ENCODE assay signal across 8 mouse cellular contexts in the genomic region with DNA sequence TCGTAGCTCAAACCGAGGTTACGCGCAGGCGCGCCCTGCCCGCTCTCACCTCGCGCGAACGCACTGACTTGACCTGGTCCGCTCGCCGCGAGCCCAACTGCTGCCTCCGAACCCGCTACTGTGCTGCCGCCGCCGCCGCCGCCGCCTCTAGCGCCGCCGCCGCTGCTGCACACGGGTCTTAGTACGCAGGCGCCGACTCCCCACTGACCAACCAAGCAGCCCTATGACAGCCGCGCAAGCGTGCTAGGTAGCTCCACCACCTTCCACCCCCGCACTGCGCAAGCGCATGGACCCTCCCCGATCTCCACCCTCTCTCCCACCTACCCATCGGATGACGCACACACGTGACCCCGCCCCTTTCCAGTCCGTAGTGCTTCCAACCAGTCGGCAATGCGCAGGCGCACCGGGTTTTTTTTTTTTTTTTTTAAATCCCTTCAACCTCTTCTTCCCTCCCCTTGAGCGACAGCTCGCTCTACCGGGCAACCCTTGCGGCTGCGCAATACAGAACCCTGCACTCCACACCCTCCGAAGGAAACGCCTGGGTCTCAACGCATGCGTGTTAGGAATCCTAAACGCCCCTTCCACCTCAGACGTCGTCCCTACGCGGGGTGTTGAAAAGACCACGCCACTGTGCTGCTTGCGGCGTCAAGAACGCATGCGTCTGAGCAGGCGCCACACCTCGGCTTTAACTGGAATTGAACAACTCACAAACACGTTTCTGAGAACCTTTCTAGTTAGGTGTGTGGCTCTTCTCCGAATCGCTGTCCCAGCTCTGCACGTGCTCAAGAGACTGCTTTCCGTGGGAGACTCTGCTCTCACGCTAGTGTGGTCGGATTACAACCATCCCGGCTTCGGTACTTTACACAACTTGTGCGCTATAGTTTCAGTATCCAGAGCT. TPM values are rescaled to one million over a fixed set of nuclear protein-coding genes. Genes with fewer than 3 reads are reported as not detected.
A peak's percentile ranks its signal among the peaks of the same experiment; 100 is the strongest.
DNase-seq lines count a peak whose midpoint lies in the region; ATAC-seq and TF ChIP-seq lines count a peak whose summit lies in the region.

A gene (minus strand): TSS at position 845 of the 898 bp plus-strand sequence.

- TF ChIP-seq POLR2A in brain, embryonic 14.5 days (IDR thresholded peaks at IDR 0.05; ENCODE audit: borderline replicate concordance, extremely low read depth, insufficient read depth, insufficient read length, poor library complexity, severe bottlenecking): peak; percentile 64
- peak; percentile 86 for TF ChIP-seq POLR2A in liver, adult 2 months (IDR thresholded peaks at IDR 0.05; ENCODE audit: extremely low read depth, insufficient read depth, low read length)
- TF ChIP-seq POLR2A in myocyte (IDR thresholded peaks at IDR 0.05; ENCODE audit: insufficient read length, low read depth): peak; percentile 95

- peaks cover 42% of the 10 kb centered on the region for H3K79me3 ChIP-seq in C2C12 (ENCODE audit: low read depth)

- H3K4me1 ChIP-seq in erythroblast, embryonic 14.5 days (ENCODE audit: control insufficient read depth): peaks cover 68% of the 10 kb centered on the region
- H3K4me1 ChIP-seq in heart, embryonic 11.5 days (ENCODE audit: control insufficient read depth, insufficient read depth, low read length): peaks cover 14% of the 10 kb centered on the region
- peaks cover 23% of the 10 kb centered on the region for H3K4me1 ChIP-seq in kidney, embryonic 16.5 days (ENCODE audit: insufficient read depth, low read length)
- H3K4me1 ChIP-seq in liver, adult 2 months (ENCODE audit: control insufficient read depth, insufficient read depth, low read length): peaks cover 5% of the 10 kb centered on the region; the same call in 1 of the 2 replicates

- H3K27me3 ChIP-seq in C2C12 (ENCODE audit: control insufficient read depth, insufficient read depth, insufficient read length) (no peaks in the 10 kb centered on the region), myocyte (ENCODE audit: control insufficient read depth, insufficient read depth, insufficient read length) (no peaks in the 10 kb centered on the region)
- no peaks in the 10 kb centered on the region for H3K27me3 ChIP-seq in erythroblast, embryonic 14.5 days (ENCODE audit: control insufficient read depth)
- H3K27me3 ChIP-seq in heart, embryonic 11.5 days (ENCODE audit: control insufficient read depth, insufficient read depth, low read length): no peaks in the 10 kb centered on the region
- H3K27me3 ChIP-seq in kidney, embryonic 16.5 days (ENCODE audit: insufficient read depth, low read length): no peaks in the 10 kb centered on the region
- no peaks in the 10 kb centered on the region for H3K27me3 ChIP-seq in liver, adult 2 months (ENCODE audit: control insufficient read depth, insufficient read depth, low read length)
- H3K27me3 ChIP-seq in splenic B cell, adult 2 months (ENCODE audit: control insufficient read depth, insufficient read depth, low read length, poor library complexity, severe bottlenecking): no peaks in the 10 kb centered on the region

- peak within 1 kb of the TSS; percentile 72 for H3K4me2 ChIP-seq in heart, embryonic 11.5 days
- H3K4me2 ChIP-seq in kidney, embryonic 16.5 days (replicated peaks; ENCODE audit: low read depth, low read length): peak within 1 kb of the TSS; percentile 91
- peak within 1 kb of the TSS; percentile 86 for H3K4me2 ChIP-seq in myocyte (ENCODE audit: low read depth)

- H3K79me2 ChIP-seq in C2C12 (ENCODE audit: control insufficient read depth, insufficient read depth) (peaks cover 54% of the 10 kb centered on the region), myocyte (ENCODE audit: control insufficient read depth, insufficient read depth) (peaks cover 42% of the 10 kb centered on the region)
- peaks cover 11% of the 10 kb centered on the region for H3K79me2 ChIP-seq in liver, adult 2 months (ENCODE audit: control insufficient read depth, insufficient read depth, low read length)

- H3K4me3 ChIP-seq in C2C12 (ENCODE audit: insufficient read depth, poor library complexity, severe bottlenecking): peak within 1 kb of the TSS; percentile 100
- H3K4me3 ChIP-seq in erythroblast, embryonic 14.5 days (replicated peaks): peak within 1 kb of the TSS; percentile 96
- H3K4me3 ChIP-seq in heart, embryonic 11.5 days (ENCODE audit: low read depth, low read length): peak within 1 kb of the TSS; percentile 95
- H3K4me3 ChIP-seq in kidney, embryonic 16.5 days (ENCODE audit: low read length): peak within 1 kb of the TSS; percentile 95
- H3K4me3 ChIP-seq in liver, adult 2 months (ENCODE audit: insufficient read depth, low read depth, low read length): peak within 1 kb of the TSS; percentile 89
- peak within 1 kb of the TSS; percentile 77 for H3K4me3 ChIP-seq in myocyte

- DNase-seq in brain, embryonic 14.5 days (ENCODE audit: low read depth): peak; percentile 100
- DNase-seq in liver, adult 2 months (ENCODE audit: extremely low read depth, low read depth, low spot score): peak; percentile 99
- DNase-seq in splenic B cell, adult 2 months (ENCODE audit: low read depth, low spot score): peak; percentile 100

- no peaks in the 10 kb centered on the region for H3K9me3 ChIP-seq in erythroblast, embryonic 14.5 days (ENCODE audit: control insufficient read depth, low read length)
- no peaks in the 10 kb centered on the region for H3K9me3 ChIP-seq in heart, embryonic 11.5 days (replicated peaks; ENCODE audit: control insufficient read depth, low read length)
- H3K9me3 ChIP-seq in kidney, embryonic 16.5 days (ENCODE audit: low read length): no peaks in the 10 kb centered on the region

- peak; percentile 49 for TF ChIP-seq CTCF in C2C12 (IDR thresholded peaks at IDR 0.05; ENCODE audit: control insufficient read depth, insufficient read depth, insufficient read length)
- peak; percentile 69 for TF ChIP-seq CTCF in brain, embryonic 14.5 days (IDR thresholded peaks at IDR 0.05; ENCODE audit: borderline replicate concordance, extremely low read depth, insufficient read depth, insufficient read length)
- peak; percentile 63 for TF ChIP-seq CTCF in liver, adult 2 months (IDR thresholded peaks at IDR 0.05; ENCODE audit: low read depth, low read length)

- peak within 1 kb of the TSS; percentile 99 for H3K9ac ChIP-seq in heart, embryonic 11.5 days (ENCODE audit: low read depth, low read length)
- H3K9ac ChIP-seq in kidney, embryonic 16.5 days (replicated peaks; ENCODE audit: low read length): peak within 1 kb of the TSS; percentile 98
- H3K9ac ChIP-seq in liver, adult 2 months (ENCODE audit: low read depth, low read length): peak within 1 kb of the TSS; percentile 97

- peak; percentile 95 for ATAC-seq in heart, embryonic 11.5 days (replicated peaks; ENCODE audit: insufficient number of reproducible peaks, low FRiP score, low TSS enrichment)
- peak; percentile 97 for ATAC-seq in kidney, embryonic 16.5 days (ENCODE audit: low FRiP score, low TSS enrichment)

- peak within 1 kb of the TSS; percentile 98 for H3ac ChIP-seq in C2C12 (ENCODE audit: control insufficient read depth, insufficient read length, low read depth)
- peak within 1 kb of the TSS; percentile 87 for H3ac ChIP-seq in myocyte (ENCODE audit: control insufficient read depth, insufficient read length)

- WGBS in heart, embryonic 11.5 days (ENCODE audit: insufficient replicate concordance): under 1% methylated on average over 78 of the region's 78 CpGs
- under 1% methylated on average over 78 of the region's 78 CpGs for WGBS in kidney, embryonic 16.5 days
- WGBS in liver, adult 2 months: under 1% methylated on average over 78 of the region's 78 CpGs

- peak within 1 kb of the TSS; percentile 98 for H3K27ac ChIP-seq in heart, embryonic 11.5 days (ENCODE audit: low read depth, low read length)
- H3K27ac ChIP-seq in kidney, embryonic 16.5 days (ENCODE audit: low read length): peak within 1 kb of the TSS; percentile 97
- peak within 1 kb of the TSS; percentile 93 for H3K27ac ChIP-seq in liver, adult 2 months (replicated peaks; ENCODE audit: insufficient read depth, low read depth, low read length)

- H3K36me3 ChIP-seq in C2C12 (ENCODE audit: control insufficient read depth, insufficient read depth): peaks cover 38% of the 10 kb centered on the region
- peaks cover 36% of the 10 kb centered on the region for H3K36me3 ChIP-seq in erythroblast, embryonic 14.5 days (ENCODE audit: control insufficient read depth)
- peaks cover 14% of the 10 kb centered on the region for H3K36me3 ChIP-seq in heart, embryonic 11.5 days (ENCODE audit: control insufficient read depth, insufficient read depth, low read length)
- peaks cover 21% of the 10 kb centered on the region for H3K36me3 ChIP-seq in kidney, embryonic 16.5 days (ENCODE audit: insufficient read depth, low read length)
- peaks cover 21% of the 10 kb centered on the region for H3K36me3 ChIP-seq in liver, adult 2 months (ENCODE audit: control insufficient read depth, insufficient read depth, low read length)
- peaks cover 28% of the 10 kb centered on the region for H3K36me3 ChIP-seq in myocyte (ENCODE audit: control insufficient read depth, insufficient read depth)
- H3K36me3 ChIP-seq in splenic B cell, adult 2 months (ENCODE audit: control insufficient read depth, insufficient read depth, low read length, poor library complexity, severe bottlenecking): peaks cover 12% of the 10 kb centered on the region

TF ChIP-seq in C2C12, 6 proteins besides CTCF, POLR2A, EP300 and RAD21:
- TF ChIP-seq USF1 (IDR thresholded peaks at IDR 0.05; ENCODE audit: low read depth): peak; percentile 93
- peak; percentile 99 for TF ChIP-seq MAX (IDR thresholded peaks at IDR 0.05)
- TF ChIP-seq MYOD1 (IDR thresholded peaks at IDR 0.05; ENCODE audit: control insufficient read depth, insufficient read length, low read depth): no peak
- TF ChIP-seq MYOG (IDR thresholded peaks at IDR 0.05; ENCODE audit: control insufficient read depth, extremely low read depth, insufficient read length): no peak

TF ChIP-seq in myocyte, 11 proteins besides CTCF, POLR2A, EP300 and RAD21 (continues in another document):
- TF ChIP-seq REST (IDR thresholded peaks at IDR 0.05; ENCODE audit: insufficient read depth, insufficient read length) (peak; percentile 27), MYOD1 (IDR thresholded peaks at IDR 0.05; ENCODE audit: control insufficient read depth in 1 of 3, insufficient read length in 2 of 3, low read depth in 2 of 3) (peak in 1 of 3 experiments; percentile 4), E2F4 (IDR thresholded peaks at IDR 0.05; ENCODE audit: insufficient read depth) (no peak), MAX (IDR thresholded peaks at IDR 0.05; ENCODE audit: low read depth) (peak; percentile 90), TCF12 (IDR thresholded peaks at IDR 0.05; ENCODE audit: insufficient read depth, poor library complexity, severe bottlenecking) (no peak), MYOG (IDR thresholded peaks at IDR 0.05; ENCODE audit: control insufficient read depth in 1 of 3, insufficient read depth in 1 of 3, insufficient read length in 2 of 3, low read depth in 2 of 3) (no peak)

RNA-seq across cellular contexts. Expression of the gene that starts here (rescaled TPM):
- polyA plus RNA-seq in C2C12 (2012; fragmentation: generic; extraction: Trizol) (2,142 TPM), myocyte (2012; fragmentation: generic; extraction: Trizol) (1,243 TPM)
- 727 and 821 TPM in 2 replicates for polyA plus RNA-seq in brain, embryonic 14.5 days (2012; rRNA removed)
- polyA plus RNA-seq in erythroblast, embryonic 14.5 days (2012): 295 and 310 TPM in 2 replicates
- 1,428 and 1,516 TPM in 2 replicates for polyA plus RNA-seq in heart, embryonic 11.5 days (2014; fragmentation: Nextera tagmentation; extraction: Ambion mirVana)
- polyA plus RNA-seq in kidney, embryonic 16.5 days (2015; fragmentation: Nextera tagmentation; extraction: Ambion mirVana): 1,737 and 1,791 TPM in 2 replicates
- total RNA-seq in liver, adult 2 months (2014; rRNA removed): 321 and 404 TPM in 2 replicates
- polyA plus RNA-seq in liver, adult 2 months (2012; rRNA removed): 374 and 408 TPM in 2 replicates

Comparison
In these comparisons a context has a peak if more than half of its experiments do, and no peak if none do; other contexts are left out.
1. Peak in every context shown above with its lines: DNase-seq, ATAC-seq, H3K4me3 ChIP-seq and H3K27ac ChIP-seq.